ENCODE assay signal across 9 mouse cellular contexts in genomic region chr2:157068701-157069354, GRCm38 (mm10). TPM values are rescaled to one million over a fixed set of nuclear protein-coding genes. Genes with fewer than 3 reads are reported as not detected.
DNase-seq lines count a peak whose midpoint lies in the region; ATAC-seq and TF ChIP-seq lines count a peak whose summit lies in the region.
"Had no signal": no experiment of that assay in that cellular context is flagged by ENCODE, and none has a peak within 500 bp of the region (broad histone marks: within the 10 kb centered on the region; RNA-seq: fewer than 3 reads in every experiment).

No protein-coding gene starts in this region.

- peak; percentile 33 for DNase-seq in adrenal gland, postnatal 14 days
- no peak for DNase-seq in adrenal gland, adult 2 months
- DNase-seq in lung, adult 18-20 months, result no peak
- no peak for DNase-seq in left cerebral cortex, adult 9 months (ENCODE audit: low spot score in 2 of 2)
- no peak for DNase-seq in layer of hippocampus, postnatal 25 days (ENCODE audit: extremely low spot score in 1 of 2, low spot score in 1 of 2)

- no peaks in the 10 kb centered on the region for H3K9me3 ChIP-seq in lung, embryonic 15.5 days
- no peaks in the 10 kb centered on the region for H3K9me3 ChIP-seq in hindbrain, embryonic 16.5 days (ENCODE audit: control insufficient read depth, low read length)
- H3K9me3 ChIP-seq: neural tube, embryonic 12.5 days had no signal

- H3K4me1 ChIP-seq in lung, embryonic 15.5 days, result peaks cover 99% of the 10 kb centered on the region
- peaks cover 76% of the 10 kb centered on the region for H3K4me1 ChIP-seq in hindbrain, embryonic 16.5 days (ENCODE audit: control insufficient read depth, insufficient read depth, low read depth, low read length)
- H3K4me1 ChIP-seq in small intestine, adult 2 months (ENCODE audit: control insufficient read depth, insufficient read depth, insufficient read length, low read length), result peaks cover 64% of the 10 kb centered on the region

- ATAC-seq in lung, embryonic 15.5 days (ENCODE audit: borderline replicate concordance, extremely low read depth, low FRiP score, low TSS enrichment), result no peak
- no peak; the same call in 1 of the 2 replicates for ATAC-seq in hindbrain, embryonic 16.5 days

- H3K4me2 ChIP-seq in lung, embryonic 15.5 days, result peak overlapping the region; percentile 19
- H3K4me2 ChIP-seq in hindbrain, embryonic 16.5 days (ENCODE audit: low read length), result no peak overlapping the region; the same call in 1 of the 2 replicates

- 30% methylated on average over 14 of the region's 14 CpGs for WGBS in lung, embryonic 15.5 days
- WGBS in hindbrain, embryonic 16.5 days, result 46% methylated on average over 14 of the region's 14 CpGs
- 82% methylated on average over 14 of the region's 14 CpGs for WGBS in small intestine, adult 2 months

- 0 out of 2 replicates have a peak overlapping the region, but pooled peaks have one; percentile 17 for H3K9ac ChIP-seq in lung, embryonic 15.5 days
- H3K9ac ChIP-seq in hindbrain, embryonic 16.5 days (ENCODE audit: low read depth, low read length), result peak overlapping the region; percentile 4; the same call in 1 of the 2 replicates

- H3K27ac ChIP-seq in lung, embryonic 15.5 days, result peak overlapping the region; percentile 86
- H3K27ac ChIP-seq in hindbrain, embryonic 16.5 days (ENCODE audit: low read depth, low read length), result peak overlapping the region; percentile 76
- H3K27ac ChIP-seq in small intestine, adult 2 months (ENCODE audit: insufficient read depth, low read depth, low read length), result peak overlapping the region; percentile 72
- H3K27ac ChIP-seq: neural tube, embryonic 12.5 days had no signal

- no peak for TF ChIP-seq POLR2A in small intestine, adult 2 months (IDR thresholded peaks at IDR 0.05; ENCODE audit: low read depth, low read length)

- TF ChIP-seq CTCF in small intestine, adult 2 months (IDR thresholded peaks at IDR 0.05; ENCODE audit: extremely low read depth, insufficient read length, insufficient replicate concordance, low read depth, low read length), result no peak

- H3K27me3 ChIP-seq in lung, embryonic 15.5 days, result no peaks in the 10 kb centered on the region
- no peaks in the 10 kb centered on the region for H3K27me3 ChIP-seq in hindbrain, embryonic 16.5 days (replicated peaks; ENCODE audit: control insufficient read depth, insufficient read depth, low read length)
- no peaks in the 10 kb centered on the region for H3K27me3 ChIP-seq in small intestine, adult 2 months (ENCODE audit: control insufficient read depth, insufficient read depth, low read length)
- H3K27me3 ChIP-seq: neural tube, embryonic 12.5 days had no signal

- H3K4me3 ChIP-seq in lung, embryonic 15.5 days, result no peak overlapping the region
- no peak overlapping the region for H3K4me3 ChIP-seq in hindbrain, embryonic 16.5 days (ENCODE audit: low read length)
- no peak overlapping the region for H3K4me3 ChIP-seq in small intestine, adult 2 months (ENCODE audit: low read depth, low read length)
- H3K4me3 ChIP-seq: neural tube, embryonic 12.5 days had no signal

- no peaks in the 10 kb centered on the region; the same call in 1 of the 2 replicates for H3K36me3 ChIP-seq in lung, embryonic 15.5 days
- H3K36me3 ChIP-seq in hindbrain, embryonic 16.5 days (ENCODE audit: control insufficient read depth, insufficient read depth, low read length), result 0 out of 2 replicates have a peak, but pooled peaks cover 2% of the 10 kb centered on the region
- no peaks in the 10 kb centered on the region for H3K36me3 ChIP-seq in small intestine, adult 2 months (ENCODE audit: control insufficient read depth, insufficient read depth, low read length)

RNA-seq across cellular contexts. Expression of gene Soga1, which starts 10.2 kb away (rescaled TPM):
- 31.9 and 33.5 TPM in 2 replicates for total RNA-seq in adrenal gland, postnatal 14 days (2021)
- total RNA-seq in adrenal gland, adult 2 months (2021), result 10 to 100 TPM; 30.9 to 36.6 TPM
- polyA plus RNA-seq in adrenal gland, adult 2 months (2012; rRNA removed), result 31.1 and 33.1 TPM in 2 replicates
- polyA plus RNA-seq in lung, embryonic 15.5 days (2015; fragmentation: Nextera tagmentation; extraction: Ambion mirVana), result 4.1 and 5.1 TPM in 2 replicates
- polyA plus RNA-seq in hindbrain, embryonic 16.5 days (2015; fragmentation: Nextera tagmentation; extraction: Ambion mirVana), result 4.4 and 4.6 TPM in 2 replicates
- polyA plus RNA-seq in small intestine, adult 2 months (2012; rRNA removed), result 4.6 and 6.3 TPM in 2 replicates
- 10 to 100 TPM; 36.3 to 46.3 TPM for total RNA-seq in layer of hippocampus, postnatal 25 days (2021)

RNA-seq across cellular contexts. Expression of gene Tldc2, which starts 18.0 kb away (rescaled TPM):
- not detected in 2 replicates for total RNA-seq in adrenal gland, postnatal 14 days (2021)
- total RNA-seq in adrenal gland, adult 2 months (2021), result not detected
- 0.19 TPM in 1 of 2 replicates, not detected in the other for polyA plus RNA-seq in adrenal gland, adult 2 months (2012; rRNA removed)
- not detected in 2 replicates for polyA plus RNA-seq in lung, embryonic 15.5 days (2015; fragmentation: Nextera tagmentation; extraction: Ambion mirVana)
- not detected in 2 replicates for polyA plus RNA-seq in hindbrain, embryonic 16.5 days (2015; fragmentation: Nextera tagmentation; extraction: Ambion mirVana)
- polyA plus RNA-seq in small intestine, adult 2 months (2012; rRNA removed), result 8.8 and 12.4 TPM in 2 replicates
- not detected for total RNA-seq in layer of hippocampus, postnatal 25 days (2021)
- polyA plus RNA-seq: neural tube, embryonic 12.5 days had no signal
